Mouse (Mus musculus) cerebellum, adult 2 months (tissue): ENCODE data around the gene Dhrs7b.

Experiments
- CTCF ChIP-seq: fragments of 200-500 bp; IDR thresholded peaks from 2 replicates; pipeline ENCODE4 v1.5.1; 2011; ENCODE audit warnings: low read depth, mild to moderate bottlenecking, control low read depth, low read length, moderate library complexity, borderline replicate concordance; ENCODE audit not compliant: insufficient read depth
- POLR2A ChIP-seq: fragments of 200-500 bp; IDR thresholded peaks from 2 replicates; pipeline ENCODE4 v1.6.1; 2011; ENCODE audit warnings: low read length, control low read depth, borderline replicate concordance; ENCODE audit not compliant: insufficient read depth

GRCm38 (mm10) chr11:60837644-60838406 is 7.4 kb downstream of the Dhrs7b start:
- no peak for TF ChIP-seq CTCF
- TF ChIP-seq POLR2A, result no peak
